Mouse (Mus musculus) stomach, postnatal 0 days (tissue): Measurements from ENCODE around the gene Ptafr.

Experiments used
- CTCF ChIP-seq: IDR thresholded peaks from 2 replicates; pipeline ENCODE4 v1.5.1; 2016; ENCODE audit warnings: antibody characterized with exemption, low read depth, mild to moderate bottlenecking, moderate library complexity
- EP300 ChIP-seq: optimal IDR thresholded peaks from 2 replicates; pipeline ENCODE3; 2016; ENCODE audit warnings: antibody characterized with exemption

DNA sequence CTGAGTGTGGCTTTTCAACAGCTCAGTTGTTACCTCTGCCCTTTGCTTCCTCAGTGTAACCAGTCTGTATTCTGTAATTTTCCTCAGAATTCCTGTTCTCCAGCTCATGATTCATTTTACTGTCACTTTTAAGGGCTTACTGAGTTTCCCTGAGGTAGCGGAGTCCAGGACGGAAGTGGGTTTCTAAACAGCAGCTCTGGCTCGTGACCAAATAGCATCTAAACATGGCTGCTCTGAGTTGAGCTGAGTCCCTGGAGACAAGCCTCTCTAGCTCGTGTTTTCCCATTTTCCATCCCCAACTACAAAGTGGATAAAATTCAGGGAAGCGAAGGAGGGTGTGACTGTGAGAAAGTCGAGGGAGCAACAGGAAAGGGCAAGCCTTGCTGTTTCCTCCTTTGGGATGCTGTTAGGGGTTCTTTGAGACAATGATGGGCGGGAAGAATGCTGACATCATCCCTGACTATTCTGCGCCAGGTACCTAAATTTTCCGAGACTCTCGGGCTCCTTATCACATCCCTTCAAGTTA is 55.0 kb downstream of the Ptafr start:
- no peak for TF ChIP-seq CTCF
- TF ChIP-seq EP300 = no peak
